Mouse (Mus musculus) left cerebral cortex, postnatal 14 days (tissue): ENCODE measurements at regions not wholly inside any gene's neighbourhood (a gene's known extent, or its start where the extent isn't known, plus 50 kb on each side); places are given as distances from the start of the nearest gene placed in this dataset.

Experiments used
- DNase-seq, 2 experiments: peaks; one replicate each; pipeline ENCODE4 v3.0.0; 2021 to 2022; ENCODE audit warnings: low spot score in 2 of 2, mixed read lengths in 1 of 2
- intact Hi-C: fragments of 180-260 bp; cut with DNase I; formaldehyde crosslinking; loops from one replicate; pipeline ENCODE4 v1.15.1; 2025

DNA sequence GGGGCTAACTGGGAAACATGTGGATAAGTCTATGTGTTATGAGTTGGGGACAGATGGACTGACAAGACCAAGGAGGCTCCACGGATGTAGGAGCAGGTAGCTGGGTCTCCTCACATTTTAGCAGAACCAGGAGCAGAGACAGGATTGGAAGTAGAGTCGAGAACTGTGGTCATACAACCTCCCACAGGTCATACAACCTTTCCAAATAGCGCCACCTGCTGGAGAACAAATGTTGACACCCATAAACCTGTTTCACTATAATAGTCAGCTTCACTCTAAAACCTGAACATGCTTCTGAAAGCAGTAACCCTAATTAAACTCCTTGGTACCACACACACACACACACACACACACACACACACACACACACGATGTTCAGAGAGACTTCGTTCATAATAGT, 50.7 kb upstream of the Foxk1 start:
- intact Hi-C loops, result no loop called here
- DNase-seq, result no peak
